Mouse (Mus musculus): Measurements from ENCODE around the gene Hs6st2. TPM values are rescaled to one million over a fixed set of nuclear protein-coding genes. Genes with fewer than 3 reads are reported as not detected.

Gene Hs6st2
- polyA plus RNA-seq, 2 experiments = 19.3 to 27.0 TPM

DNA sequence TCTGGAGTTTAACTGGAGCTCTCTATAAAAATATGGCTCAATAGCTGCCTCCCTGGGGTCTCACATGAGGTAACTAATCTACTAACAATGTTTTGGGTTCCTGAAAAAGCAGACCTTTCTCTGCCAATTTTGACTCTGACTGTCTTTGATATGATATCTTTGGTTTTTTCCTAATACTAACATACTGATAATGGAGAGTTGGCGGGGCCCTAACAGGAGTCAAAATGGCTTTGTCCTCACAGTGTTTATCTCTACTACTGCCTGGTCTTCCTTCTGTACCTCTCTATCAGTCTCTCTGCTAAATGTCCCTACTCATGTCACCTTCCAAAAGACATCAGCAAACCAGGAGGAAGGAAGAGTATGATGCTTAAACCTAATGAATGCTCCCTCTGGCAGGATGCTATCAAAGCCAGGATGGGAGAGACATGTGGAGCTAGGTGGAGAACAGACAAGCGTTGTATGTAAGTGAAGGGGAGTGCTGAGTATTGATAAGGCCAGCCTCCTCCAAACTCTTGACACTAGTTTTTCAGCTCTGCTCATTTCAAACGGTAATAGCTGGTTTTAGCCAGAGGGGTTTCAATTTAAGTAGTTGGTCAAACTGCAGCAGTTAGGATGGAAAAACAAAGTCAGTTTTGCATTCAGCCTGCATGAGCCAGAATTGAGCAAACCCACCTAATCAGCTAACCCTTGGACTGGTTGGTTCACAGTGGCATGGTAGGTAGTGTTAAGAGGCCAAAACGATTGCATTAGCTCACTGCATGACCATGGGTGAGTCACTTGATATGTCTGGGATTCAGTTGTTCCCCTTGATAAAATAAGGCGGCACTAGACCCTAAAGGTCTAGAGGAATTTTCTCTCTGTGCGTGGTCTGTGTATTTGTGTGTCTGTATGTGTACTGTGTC, 4.6 kb upstream of the Hs6st2 start:
- Histone ChIP-seq H3K4me3 (replicated peaks; ENCODE audit: low read length) (no peak overlapping the region), H3K9me3 (ENCODE audit: control insufficient read depth, low read length) (no peaks in the 10 kb centered on the region), H3K36me3 (ENCODE audit: control insufficient read depth, insufficient read depth, low read length) (no peaks in the 10 kb centered on the region), H3K27ac (replicated peaks; ENCODE audit: low read depth, low read length) (no peak overlapping the region), H3K4me2 (replicated peaks; ENCODE audit: low read depth, low read length, severe bottlenecking) (no peak overlapping the region), H3K4me1 (ENCODE audit: control insufficient read depth, insufficient read depth, low read length) (0 out of 2 replicates have a peak, but pooled peaks cover 3% of the 10 kb centered on the region), H3K27me3 (ENCODE audit: control insufficient read depth, insufficient read depth, low read length) (no peaks in the 10 kb centered on the region), H3K9ac (ENCODE audit: low read depth, low read length, severe bottlenecking) (no peak overlapping the region)
- ATAC-seq (ENCODE audit: low FRiP score, low read depth) = no peak
- 74% methylated on average over 6 of the region's 6 CpGs for WGBS
- no peak for DNase-seq (ENCODE audit: low spot score)
- TF ChIP-seq POLR2A (IDR thresholded peaks at IDR 0.05; ENCODE audit: borderline replicate concordance, extremely low read depth, insufficient read depth, insufficient read length) = no peak

DNA sequence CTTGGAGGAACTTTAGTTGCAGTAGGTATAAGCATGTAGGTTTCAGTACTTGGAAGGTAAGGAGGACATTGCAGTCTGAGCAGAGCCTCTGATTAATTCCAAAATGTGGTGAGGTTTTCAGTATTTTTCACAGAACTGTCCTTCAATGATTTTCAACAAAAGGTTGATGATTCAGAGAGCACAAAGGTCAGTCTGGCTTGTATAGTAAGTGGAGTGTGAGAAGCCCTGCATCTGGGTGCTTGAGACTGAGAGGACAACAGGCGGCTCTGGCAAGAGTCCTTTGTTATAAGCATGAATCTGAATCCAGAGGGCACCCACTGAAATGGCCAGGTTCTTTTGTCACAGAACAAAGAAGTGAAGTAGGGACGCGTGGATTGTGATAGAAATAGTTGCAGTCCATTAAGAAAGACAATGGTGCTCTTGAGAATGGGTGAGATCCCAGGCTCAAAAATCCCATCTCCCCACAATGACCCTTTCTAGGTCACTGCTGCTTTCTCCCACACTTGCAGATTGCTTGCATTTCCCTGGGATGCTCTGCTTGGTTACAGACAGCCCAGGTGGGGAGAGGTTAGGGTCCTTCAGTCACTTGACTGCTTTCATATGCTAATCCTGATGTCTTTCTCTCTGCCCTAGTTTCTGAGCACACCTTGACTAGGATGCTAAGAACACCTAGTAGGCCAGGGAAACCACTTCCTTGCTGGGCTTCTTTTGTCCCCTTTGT, 2.8 kb upstream of the Hs6st2 start:
- Histone ChIP-seq H3K4me1 (ENCODE audit: control insufficient read depth, insufficient read depth, low read length) (0 out of 2 replicates have a peak, but pooled peaks cover 3% of the 10 kb centered on the region), H3K4me2 (replicated peaks; ENCODE audit: low read depth, low read length, severe bottlenecking) (no peak overlapping the region), H3K36me3 (ENCODE audit: control insufficient read depth, insufficient read depth, low read length) (no peaks in the 10 kb centered on the region), H3K27me3 (ENCODE audit: control insufficient read depth, insufficient read depth, low read length) (0 out of 2 replicates have a peak, but pooled peaks cover 5% of the 10 kb centered on the region), H3K9me3 (ENCODE audit: control insufficient read depth, low read length) (no peaks in the 10 kb centered on the region), H3K9ac (ENCODE audit: low read depth, low read length, severe bottlenecking) (no peak overlapping the region), H3K4me3 (replicated peaks; ENCODE audit: low read length) (no peak overlapping the region), H3K27ac (replicated peaks; ENCODE audit: low read depth, low read length) (no peak overlapping the region)
- no peak for DNase-seq (ENCODE audit: low spot score)
- ATAC-seq (ENCODE audit: low FRiP score, low read depth) = no peak
- 73% methylated on average over 3 of the region's 3 CpGs for WGBS
- no peak for TF ChIP-seq POLR2A (IDR thresholded peaks at IDR 0.05; ENCODE audit: borderline replicate concordance, extremely low read depth, insufficient read depth, insufficient read length)

DNA sequence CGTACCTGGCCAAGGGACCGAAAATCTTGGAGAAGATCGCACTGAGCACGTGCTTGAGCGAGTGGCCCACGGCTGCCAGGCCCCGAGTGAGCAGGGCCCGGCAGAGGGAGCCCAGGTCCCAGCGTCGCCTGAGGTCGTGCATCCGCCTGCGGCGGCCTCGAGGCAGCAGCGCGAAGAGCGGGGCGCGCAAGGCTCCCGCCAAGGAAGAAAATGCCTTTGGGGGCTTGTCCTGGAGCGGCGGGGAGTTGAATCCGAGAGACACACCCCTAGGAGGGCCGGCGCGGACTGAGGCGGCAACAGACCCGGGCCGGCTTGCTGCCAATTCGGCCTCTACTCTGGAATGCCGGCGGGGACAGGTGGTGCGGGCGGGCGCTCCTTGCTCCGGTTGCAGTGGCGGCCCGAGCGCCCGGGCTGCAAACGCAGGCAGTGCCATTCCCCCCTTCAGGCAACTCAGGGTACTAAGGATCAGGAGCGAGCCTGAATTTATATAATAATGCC, 437 bp downstream of the Hs6st2 start:
- H3K4me2 ChIP-seq (replicated peaks; ENCODE audit: low read depth, low read length, severe bottlenecking) = peak overlapping the region; percentile 77
- no peaks in the 10 kb centered on the region for H3K36me3 ChIP-seq (ENCODE audit: control insufficient read depth, insufficient read depth, low read length)
- H3K4me3 ChIP-seq (replicated peaks; ENCODE audit: low read length) = peak overlapping the region; percentile 54
- 10% methylated on average over 33 of the region's 43 CpGs for WGBS
- 0 out of 2 replicates have a peak, but pooled peaks cover 3% of the 10 kb centered on the region for H3K4me1 ChIP-seq (ENCODE audit: control insufficient read depth, insufficient read depth, low read length)
- no peak for TF ChIP-seq POLR2A (IDR thresholded peaks at IDR 0.05; ENCODE audit: borderline replicate concordance, extremely low read depth, insufficient read depth, insufficient read length)
- peak overlapping the region; percentile 65 for H3K9ac ChIP-seq (ENCODE audit: low read depth, low read length, severe bottlenecking)
- H3K27ac ChIP-seq (replicated peaks; ENCODE audit: low read depth, low read length) = peak overlapping the region; percentile 26; the same call in 1 of the 2 replicates
- 0 out of 2 replicates have a peak, but pooled peaks cover 8% of the 10 kb centered on the region for H3K27me3 ChIP-seq (ENCODE audit: control insufficient read depth, insufficient read depth, low read length)
- H3K9me3 ChIP-seq (ENCODE audit: control insufficient read depth, low read length) = no peaks in the 10 kb centered on the region
- ATAC-seq (ENCODE audit: low FRiP score, low read depth) = peak; percentile 73
- peak; percentile 64 for DNase-seq (ENCODE audit: low spot score)

DNA sequence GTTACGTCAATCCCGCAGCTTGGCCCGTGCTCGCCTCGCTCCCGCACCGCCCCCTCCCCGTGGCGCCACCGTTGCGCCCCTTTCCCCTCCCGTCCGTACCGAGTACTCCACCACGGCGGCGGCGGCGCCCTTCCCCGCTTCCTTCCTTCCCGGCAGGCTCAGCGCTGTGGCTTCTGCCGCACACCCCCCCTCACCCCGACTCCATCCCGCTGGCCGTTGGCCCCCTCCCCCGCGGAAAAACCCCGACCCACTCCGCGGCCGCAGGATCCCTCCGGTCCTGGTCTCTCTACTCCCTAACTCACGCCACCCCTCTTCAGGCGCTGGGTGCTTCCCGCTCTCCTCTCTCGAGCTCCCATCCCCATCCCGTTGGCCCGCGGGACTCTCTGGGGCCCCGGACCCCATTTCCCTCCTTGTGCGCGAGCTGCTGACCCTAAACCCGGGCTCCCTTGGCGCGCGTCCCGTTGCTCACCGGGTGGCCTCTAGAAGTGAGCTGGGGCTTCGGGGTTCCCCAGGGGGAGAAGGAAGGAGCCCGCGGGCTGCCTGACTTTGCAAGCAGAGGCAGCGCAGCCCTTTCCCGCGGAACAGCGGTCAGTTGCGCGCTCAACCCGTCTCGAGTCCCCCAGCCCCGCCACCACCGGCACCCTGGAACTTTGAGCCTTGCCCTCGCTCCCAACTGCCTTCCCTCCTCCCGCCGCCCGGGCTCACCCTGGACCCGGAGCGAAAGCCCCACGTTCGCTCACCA, 1.1 kb downstream of the Hs6st2 start:
- Histone ChIP-seq H3K4me1 (ENCODE audit: control insufficient read depth, insufficient read depth, low read length) (0 out of 2 replicates have a peak, but pooled peaks cover 3% of the 10 kb centered on the region), H3K9me3 (ENCODE audit: control insufficient read depth, low read length) (no peaks in the 10 kb centered on the region), H3K4me2 (replicated peaks; ENCODE audit: low read depth, low read length, severe bottlenecking) (peak overlapping the region; percentile 77), H3K4me3 (replicated peaks; ENCODE audit: low read length) (peak overlapping the region; percentile 54), H3K27ac (replicated peaks; ENCODE audit: low read depth, low read length) (peak overlapping the region; percentile 26; the same call in 1 of the 2 replicates), H3K27me3 (ENCODE audit: control insufficient read depth, insufficient read depth, low read length) (0 out of 2 replicates have a peak, but pooled peaks cover 8% of the 10 kb centered on the region), H3K36me3 (ENCODE audit: control insufficient read depth, insufficient read depth, low read length) (no peaks in the 10 kb centered on the region), H3K9ac (ENCODE audit: low read depth, low read length, severe bottlenecking) (peak overlapping the region; percentile 65)
- ATAC-seq (ENCODE audit: low FRiP score, low read depth) = peak; percentile 83; the same call in 1 of the 2 replicates
- 28% methylated on average over 42 of the region's 70 CpGs for WGBS
- peak; percentile 15 for DNase-seq (ENCODE audit: low spot score)
- TF ChIP-seq POLR2A (IDR thresholded peaks at IDR 0.05; ENCODE audit: borderline replicate concordance, extremely low read depth, insufficient read depth, insufficient read length) = no peak

Data from limb, embryonic 14.5 days (tissue).